Mouse (Mus musculus) 416B (cell line): ENCODE data around the gene Tmem88.

ENCODE experiments used
- DNase-seq: peaks from one replicate; pipeline ENCODE4 v3.0.0; 2011; ENCODE audit warnings: low read depth

The Tmem88 gene

DNA sequence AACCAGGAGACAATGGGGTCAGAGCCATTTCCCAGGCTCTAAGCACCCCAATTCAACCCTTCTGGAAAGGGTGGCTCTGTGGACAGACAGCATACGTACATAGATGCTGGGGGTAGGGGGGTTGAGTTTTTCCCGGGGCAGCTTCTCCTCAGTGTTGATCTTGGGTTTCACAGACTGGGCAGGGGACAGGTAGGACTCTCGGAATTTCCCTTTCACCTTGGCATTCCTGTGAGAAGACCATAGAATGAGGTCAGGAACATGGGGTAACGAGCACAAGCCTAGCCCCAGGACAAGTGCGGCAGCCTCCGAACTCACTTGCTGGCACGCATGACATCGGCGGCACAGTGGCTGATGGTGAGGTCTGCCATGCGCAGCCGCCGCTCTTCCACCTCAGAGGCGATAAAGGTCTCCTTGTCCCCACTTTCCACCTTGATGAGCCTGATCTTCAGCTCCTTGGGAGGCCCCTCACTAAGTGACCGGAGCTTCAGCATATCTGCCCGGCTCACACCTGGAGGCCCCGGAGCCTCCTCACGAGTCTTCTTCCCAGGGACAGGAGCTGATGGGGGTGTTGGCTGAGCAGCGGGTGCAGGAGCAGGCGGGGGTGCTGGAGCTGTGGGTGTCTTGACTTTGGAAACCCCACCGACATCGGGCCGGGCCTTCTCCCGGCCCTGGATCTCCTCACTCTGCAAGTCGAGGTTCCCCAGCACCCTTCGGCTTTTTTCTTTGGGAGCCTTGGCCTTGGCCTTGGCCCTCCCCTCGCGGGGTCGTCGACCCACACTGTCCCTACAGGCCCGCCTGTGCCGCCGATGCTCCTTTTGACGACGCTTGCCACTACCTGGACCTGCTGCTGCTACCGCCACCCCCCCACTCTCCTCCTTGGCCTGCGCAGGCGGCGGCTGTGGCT lies 5.9 kb upstream of the Tmem88 start:
- DNase-seq: no peak

DNA sequence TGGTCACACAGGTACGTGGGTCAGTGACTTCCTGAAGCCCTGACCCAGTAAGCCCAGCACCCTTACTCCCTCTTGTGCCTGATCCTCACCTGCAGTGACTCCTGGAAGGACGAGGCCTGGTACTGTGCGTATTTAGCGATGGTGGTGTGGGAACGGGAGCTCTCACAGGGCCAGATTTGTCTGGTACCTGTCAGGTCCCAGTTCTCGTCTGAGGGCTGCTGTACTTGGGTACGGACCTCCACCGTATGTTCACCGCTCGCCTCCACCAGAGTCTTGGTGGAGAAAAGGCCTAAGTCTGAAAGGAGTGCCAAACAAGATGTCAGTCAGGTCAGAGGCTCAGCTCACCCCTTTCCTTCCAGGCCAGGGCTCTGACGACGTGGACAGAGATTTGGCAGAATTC lies 4.0 kb upstream of the Tmem88 start:
- DNase-seq: no peak

DNA sequence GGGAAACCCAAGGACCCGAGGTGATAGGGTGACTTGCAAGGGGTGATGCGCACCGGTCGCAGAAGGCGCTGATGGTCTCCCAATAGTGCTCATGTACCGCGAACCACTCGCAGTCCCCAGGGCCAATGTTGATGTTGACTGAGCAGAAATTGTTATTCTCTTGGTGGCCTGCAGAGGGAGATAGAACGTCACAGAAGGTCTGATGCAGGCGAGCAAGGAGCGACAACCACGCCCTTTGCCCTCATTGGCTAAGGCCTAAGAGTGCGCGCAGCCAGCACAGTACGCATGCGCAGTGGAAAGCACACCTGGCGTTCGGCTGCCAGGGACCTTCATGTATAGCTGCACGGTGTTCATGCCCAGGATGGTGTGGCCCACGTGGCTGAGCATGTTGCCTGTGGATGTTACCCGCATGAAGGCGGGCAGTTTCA lies 3.2 kb upstream of the Tmem88 start:
- DNase-seq: peak; percentile 77

DNA sequence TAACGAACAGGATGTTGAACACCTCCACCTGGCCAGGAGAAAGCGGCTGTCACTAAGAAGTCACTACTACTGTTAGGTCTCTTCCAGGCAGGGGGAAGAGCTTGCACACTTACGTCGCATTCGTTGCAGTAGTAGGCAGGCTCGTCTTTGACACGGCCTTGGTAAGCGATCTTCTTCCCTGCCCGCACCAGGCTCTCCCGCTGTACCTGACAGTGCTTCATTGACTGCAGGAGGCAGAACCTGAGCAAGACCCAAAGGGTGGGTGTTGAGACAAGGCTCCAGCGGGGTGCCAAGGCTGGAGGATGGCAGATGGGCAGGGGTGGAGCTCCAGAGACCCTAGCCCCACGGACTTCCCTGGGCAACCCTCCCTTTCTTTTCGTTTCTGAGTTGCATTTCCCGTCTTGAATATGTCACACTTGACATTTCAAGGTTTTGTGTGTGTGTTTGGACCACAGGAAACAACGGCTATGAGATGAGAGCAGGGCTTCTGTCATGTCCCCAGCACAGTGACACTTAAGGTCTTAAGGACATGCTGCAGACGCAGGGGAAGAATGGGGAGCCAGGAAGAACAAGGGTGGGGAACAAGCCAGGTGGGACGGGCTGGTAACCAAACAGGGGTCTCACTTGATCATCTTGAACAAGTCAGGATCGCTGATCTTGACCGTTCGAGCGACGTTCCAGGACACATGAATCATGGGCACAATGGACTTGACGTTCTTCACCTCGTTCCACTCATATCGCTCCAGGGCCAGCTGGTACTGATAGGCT lies 2.2 kb upstream of the Tmem88 start:
- DNase-seq: no peak

DNA sequence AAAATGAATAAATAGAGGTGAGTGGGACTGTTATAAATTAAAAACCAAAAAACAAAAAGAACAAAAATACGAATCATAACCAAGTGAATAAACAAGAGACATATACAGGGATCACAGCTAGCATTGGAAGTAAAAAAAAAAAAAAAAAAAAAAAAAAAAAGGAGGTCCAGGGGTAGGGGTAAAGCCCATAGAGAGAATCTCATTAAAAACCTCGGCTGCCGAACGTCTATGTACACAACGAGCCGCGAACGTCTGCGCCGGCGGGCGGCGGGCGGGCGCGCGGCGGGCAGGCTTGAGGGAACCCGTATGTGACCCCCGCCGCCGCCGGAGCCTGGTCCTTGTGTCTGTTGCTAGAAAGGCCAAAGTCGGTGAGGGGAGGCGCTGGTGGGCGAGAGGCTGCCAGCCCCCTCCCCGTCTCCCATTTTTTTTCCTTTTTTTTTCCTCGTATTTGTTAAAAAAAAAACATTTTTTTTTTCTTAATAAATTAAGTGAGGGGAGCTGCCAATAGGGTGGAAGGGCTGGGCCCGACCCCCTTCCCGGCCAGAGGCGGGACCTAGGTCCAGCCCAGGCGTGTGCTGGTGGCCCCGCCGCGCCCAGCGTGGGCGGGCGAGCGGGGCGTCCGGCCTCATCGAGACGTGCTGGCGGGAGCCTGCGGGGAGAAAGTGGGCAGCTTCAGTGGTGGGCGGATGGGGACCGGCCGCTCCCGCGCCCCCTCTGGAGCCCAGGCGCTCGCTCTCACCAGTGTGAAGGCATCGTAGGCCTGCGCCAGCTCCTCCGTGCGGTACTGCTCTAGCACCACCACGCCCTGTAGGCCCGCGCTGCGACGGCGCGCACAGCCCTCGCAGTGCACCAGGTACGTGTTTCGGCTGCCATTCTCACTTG lies 1.4 kb upstream of the Tmem88 start:
- DNase-seq: no peak

DNA sequence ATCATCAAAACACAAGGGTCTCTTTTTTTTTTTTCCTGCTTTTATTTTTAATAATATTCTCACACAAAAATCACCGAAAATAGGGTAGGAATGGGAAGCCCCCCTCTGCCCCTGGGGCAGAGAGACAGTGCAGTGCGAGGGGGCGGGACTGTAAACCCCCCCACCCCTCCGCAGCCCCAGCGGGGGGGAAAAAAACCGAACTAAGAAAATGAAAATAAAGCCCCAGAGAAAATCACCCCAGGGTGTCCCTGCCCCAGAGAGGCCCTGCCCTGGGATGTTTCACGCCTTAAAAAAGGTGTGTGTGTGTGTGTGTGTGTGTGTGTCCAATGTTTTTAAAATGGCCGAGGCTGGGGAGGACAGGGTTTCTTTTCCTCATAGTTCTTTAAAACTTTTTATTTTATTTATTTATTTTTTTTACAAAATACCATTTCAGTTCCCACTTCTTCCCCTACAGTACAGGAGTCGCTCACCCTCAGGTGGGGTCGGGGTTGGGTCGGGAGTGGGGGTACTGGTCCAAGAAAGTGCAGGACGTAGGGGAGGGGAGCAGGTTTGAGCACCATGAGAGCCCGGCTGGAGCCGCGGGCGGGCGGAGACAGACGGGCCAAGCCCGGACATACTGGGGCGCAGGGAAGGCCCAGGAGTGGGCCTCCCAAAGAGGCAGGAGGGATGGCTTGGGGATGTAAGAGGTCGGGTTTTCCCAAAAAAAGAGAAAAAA lies 609 bp upstream of the Tmem88 start:
- DNase-seq: no peak

DNA sequence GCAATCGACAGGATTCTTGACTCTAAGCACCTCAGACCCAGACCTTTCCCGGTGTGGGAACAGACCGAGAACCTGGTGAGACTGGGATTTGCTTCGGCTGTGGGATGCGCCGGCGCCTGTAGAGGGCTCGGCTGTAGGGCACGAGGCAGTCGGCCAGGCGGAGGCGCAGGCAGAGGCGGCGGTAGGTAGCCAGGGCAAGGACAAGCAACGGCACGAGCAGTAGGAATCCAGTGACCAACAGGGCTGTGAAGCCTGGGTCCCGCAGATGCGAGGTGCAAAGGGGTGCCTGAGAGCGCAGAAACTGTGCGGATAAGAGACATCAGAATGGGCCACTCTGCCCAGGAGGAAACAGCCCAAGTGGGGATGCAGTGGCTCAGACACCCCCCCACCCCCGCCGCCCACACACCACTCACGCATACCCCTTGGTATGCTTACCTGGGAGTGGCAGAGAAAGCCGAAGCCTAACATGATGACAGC lies 415 bp downstream of the Tmem88 start:
- DNase-seq: no peak

DNA sequence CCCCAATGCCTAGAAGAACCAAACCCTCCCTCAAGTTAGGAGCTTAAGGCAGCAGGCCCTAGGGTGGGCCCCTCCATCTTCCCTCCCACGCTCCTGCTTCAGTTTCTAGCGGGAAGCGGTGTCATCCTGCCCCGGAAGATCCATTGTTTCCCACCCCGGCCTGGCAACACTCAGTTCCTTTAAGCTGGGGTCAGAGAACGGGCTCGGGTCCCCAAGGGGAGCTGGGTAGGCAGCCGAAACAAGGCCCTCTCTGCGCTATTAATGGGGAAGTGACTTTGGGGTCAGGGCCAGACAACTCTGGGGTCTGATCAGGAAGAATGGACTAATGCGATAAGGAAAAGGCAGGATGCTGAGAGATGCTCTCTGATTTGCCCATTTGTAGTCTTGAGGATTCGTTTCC lies 1.3 kb downstream of the Tmem88 start:
- peak; percentile 54 for DNase-seq

DNA sequence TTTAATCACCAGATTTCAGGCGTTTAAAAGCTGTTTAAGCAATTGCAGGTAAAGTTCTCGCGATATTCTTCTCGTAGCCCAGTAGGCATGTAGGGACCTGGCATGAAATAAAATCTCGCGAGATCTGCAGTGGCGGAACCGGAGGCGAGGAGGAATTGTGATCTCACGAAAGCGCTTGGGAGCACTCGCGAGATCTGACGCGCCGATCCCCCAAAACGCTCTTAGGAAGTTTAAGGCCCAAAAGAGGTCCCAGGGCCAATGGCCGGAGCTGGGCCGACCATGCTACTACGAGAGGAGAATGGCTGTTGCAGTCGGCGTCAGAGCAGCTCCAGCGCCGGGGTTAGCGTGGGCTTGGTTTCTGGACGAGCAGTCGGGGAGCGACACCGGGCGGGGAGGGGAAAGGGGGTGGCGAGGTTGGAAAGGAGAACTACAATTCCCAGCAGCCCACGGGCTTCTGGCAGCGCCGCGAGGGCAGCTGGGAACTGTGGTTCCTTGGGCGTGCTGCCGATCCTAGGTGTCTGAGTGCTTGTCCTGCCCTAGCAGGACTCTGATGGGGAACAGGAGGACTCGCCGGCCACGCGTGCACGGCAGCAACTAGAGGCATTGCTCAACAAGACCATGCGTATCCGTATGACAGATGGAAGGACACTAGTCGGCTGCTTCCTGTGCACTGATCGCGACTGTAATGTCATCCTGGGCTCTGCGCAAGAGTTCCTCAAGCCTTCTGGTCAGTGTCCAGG lies 2.2 kb downstream of the Tmem88 start:
- peak; percentile 100 for DNase-seq

DNA sequence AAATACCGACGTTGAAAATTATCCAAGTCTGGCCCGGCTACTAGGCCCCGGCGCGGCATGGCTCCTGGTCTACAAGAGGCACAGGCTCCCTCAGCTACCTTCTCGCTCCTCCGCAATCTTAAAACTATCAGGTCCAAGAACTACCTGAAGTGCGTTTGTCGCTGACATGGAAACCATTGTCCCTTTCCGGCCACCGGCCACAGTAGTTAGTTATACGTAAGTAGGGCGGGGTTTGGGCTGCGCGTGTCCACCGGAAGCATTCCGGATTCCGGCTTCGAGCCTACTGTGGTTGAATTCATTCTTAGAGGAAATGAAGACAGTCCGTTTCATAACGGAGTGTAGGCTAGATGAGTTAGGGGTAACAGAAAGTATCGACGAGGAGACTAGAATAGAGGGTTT lies 2.8 kb downstream of the Tmem88 start, which contains the start of the genes Naa38 and Cyb5d1:
Gene Naa38, plus strand, starts transcription at position 253 of the 399 bp plus-strand sequence.
Gene Cyb5d1, minus strand, starts transcription at position 397 of the 399 bp plus-strand sequence.
- peak; percentile 97 for DNase-seq

DNA sequence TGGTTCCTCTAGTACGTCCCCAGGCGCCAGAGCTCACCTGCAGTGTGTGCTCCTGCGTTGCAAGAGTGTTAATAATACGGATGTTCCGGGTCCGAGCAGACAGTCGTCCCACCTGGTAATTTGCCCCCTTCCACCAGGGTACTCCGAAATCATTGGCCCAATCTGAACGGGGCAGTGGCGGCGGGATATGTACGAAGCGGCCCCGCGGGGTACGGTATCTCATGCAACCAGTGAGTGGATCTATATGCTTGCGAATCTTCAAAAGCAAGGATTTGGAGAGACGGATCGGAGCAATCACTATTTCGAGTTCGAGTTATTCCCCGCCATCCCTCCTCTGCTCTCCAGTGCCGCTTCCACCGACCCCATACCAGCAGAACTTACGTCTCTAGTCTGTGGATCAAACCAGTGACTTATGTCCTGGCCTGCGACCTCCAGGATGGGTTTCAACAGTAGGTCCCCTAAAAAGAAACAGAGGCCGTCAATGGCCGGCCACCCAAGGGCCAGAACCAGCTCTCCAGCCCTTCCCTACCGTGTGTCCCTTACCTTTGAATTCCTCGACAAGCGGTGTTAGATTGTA lies 3.4 kb downstream of the Tmem88 start:
- DNase-seq: peak; percentile 36

DNA sequence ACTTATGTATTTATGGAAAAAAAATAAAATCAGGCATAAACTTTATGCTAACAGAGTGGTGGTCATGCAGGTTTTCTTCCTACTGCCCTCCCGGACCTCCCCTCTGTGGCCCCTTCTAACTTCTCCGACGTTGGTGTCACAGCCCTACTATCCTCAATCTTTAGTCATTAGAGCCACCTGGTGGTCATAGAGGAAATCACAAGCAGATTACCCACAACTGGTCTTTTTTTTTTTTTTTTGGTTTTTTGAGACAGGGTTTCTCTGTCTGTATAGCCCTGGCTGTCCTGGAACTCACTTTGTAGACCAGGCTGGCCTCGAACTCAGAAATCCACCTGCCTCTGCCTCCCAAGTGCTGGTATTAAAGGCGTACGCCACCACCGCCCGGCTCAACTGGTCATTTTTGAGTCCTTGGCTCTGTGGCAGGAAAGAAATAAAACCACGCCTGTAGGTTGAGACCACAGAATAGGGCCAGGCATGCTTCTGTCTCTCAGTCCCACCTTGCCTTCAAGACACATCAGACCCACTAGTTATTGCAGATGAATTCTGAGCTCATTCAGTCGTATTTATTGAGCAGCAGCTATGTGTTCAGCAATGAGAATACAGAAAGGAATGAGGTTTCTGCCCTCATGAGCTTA lies 7.5 kb downstream of the Tmem88 start:
- peak; percentile 81 for DNase-seq

DNA sequence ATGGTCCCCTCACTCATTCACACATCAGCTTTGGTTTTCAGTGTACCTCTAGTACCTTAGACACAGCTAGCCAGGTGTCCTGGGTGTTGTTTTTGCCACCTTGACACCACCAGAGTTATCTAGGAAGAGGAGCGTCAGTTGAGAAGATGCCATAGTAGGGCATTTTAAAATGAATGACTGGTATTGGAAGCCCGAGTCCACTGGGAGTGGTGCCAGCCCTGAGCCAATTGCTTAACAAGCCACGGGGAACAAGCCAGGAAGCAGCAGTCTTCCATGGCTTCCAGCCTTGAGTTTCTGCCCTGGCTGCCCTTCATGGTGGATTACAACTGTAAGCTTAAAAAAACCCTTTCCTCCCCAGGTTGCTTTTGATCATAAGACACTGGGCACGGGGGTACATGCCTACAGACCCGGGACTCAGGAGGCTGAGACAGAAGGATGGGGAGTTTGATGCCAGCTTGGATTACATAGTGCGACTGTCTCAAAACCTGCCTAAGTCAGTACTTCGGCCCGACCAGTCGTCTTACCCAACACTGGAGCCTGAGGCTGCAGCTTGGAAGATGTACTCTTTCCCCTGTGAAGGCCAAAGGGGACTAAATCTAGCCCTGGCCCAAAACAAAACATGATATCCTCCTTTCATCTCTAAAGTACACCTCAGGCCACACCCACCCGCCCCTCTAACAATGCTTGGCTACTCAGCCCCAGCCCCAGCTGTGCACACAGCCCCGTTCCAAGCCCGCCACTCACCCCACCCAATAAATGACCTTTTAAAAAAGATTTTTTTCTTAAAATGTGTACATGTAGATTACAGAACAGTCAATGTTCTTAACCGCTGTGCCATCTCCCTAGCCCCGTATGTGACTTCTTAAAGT lies 8.3 kb downstream of the Tmem88 start:
- DNase-seq: no peak

DNA sequence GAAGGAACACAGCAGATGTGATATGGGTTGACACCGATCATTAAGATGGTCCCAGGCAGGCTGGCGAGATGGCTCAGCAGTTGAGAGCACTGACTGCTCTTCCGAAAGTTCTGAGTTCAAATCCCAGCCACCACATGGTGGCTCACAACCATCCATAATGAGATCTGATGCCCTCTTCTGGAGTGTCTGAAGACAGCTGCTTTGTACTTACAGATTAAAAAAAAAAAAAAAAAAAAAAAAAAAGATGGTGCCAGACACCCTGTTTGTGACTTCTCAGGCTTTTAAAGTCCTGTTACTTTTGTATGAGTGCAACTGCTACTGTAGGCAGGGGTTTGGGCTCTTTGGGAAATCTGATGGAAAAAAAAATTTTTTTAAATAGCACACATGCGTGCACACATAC lies 9.4 kb downstream of the Tmem88 start:
- DNase-seq: no peak

DNA sequence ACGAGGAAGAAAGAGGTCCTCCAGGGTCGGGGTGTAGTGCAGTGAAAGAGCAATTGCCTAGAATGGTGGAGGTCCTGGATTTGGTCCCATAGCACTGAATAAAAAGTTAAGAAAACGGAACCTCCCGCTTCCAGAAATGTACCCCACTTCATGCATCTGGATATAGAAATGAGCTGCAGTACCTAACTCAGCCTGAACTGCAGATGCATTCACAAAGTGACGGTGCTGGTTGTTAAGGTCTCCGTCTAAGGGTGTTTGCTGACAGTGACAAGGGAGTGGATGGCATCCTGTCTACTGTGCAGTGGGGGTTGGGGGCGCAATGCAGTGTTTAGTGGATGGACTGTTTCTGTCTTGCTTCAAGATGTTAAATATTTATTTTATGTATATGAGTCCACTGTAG lies 11.3 kb downstream of the Tmem88 start:
- no peak for DNase-seq

DNA sequence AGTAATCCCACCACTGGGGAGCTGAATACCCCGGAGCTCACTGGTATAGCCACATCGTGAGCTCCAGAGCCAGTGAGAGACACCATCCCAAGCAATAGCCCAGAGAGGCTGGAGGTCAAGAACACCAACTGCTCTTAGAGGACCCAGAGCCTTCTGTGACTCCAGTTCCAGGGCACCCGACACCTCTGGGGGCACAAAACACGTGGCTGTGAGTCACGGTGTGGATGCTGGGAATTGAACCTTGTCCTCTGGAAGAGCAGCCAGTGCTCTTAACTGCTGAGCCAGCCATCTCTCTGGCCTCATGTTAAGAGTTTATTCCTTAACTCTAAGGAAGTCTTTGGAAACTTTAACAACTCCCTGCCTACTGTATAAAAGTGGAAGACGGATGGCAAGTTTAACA lies 13.1 kb downstream of the Tmem88 start:
- no peak for DNase-seq

DNA sequence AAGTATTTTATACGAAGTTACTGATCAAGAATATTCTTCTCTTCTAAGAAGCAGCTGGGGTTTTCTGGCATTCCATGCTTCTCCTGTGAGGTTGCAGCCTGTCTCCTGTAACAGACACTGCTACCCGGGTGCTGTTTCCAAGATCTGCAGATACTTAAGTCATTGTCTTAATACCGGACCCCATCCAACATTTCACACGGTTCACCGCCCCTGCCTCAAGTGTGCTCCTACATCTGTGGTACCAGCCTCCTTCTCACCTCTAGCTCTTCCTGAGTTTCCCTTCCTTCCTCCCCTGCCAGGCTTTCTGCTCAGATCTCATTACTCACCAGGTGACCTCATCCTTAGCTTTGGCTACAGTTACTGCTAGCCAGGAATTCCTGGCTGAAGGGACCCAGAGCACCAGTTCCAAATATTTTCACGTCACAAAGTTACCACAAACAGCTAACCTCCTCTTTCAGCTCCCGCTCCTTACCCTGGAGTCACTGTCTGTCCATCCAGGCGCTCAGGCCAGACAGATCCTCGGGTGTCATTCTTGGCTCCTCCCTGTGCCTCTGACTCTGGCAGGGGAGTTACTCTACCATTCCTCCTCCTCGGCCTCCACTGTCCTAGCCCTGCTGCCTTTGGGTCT lies 15.4 kb downstream of the Tmem88 start:
- no peak for DNase-seq

DNA sequence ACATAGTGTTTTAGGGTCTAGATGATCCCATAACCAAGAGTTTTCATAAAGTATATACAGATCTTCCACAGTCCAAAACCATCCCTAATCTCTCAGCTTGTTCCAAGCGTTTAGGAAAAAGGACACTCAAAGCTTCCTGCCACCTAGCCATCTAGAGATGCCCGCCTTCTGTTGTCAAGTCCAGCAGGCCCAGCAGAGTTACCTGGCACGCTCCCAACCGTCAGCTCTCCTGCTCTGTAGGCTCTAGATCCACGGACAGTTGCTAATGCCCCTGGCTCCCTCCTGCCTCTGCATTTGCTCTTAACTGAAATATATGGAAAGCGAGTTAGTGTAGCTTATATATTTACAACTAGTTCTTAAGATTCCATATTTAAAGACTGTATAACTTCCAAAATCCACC lies 16.7 kb downstream of the Tmem88 start:
- DNase-seq: no peak
